Mouse (Mus musculus): ENCODE measurements around the gene Mettl7b.

Mettl7b gene

GRCm38 (mm10) chr10:128945675-128946074, 15.1 kb downstream of the Mettl7b start:
- DNase-seq: peak; percentile 44

DNA sequence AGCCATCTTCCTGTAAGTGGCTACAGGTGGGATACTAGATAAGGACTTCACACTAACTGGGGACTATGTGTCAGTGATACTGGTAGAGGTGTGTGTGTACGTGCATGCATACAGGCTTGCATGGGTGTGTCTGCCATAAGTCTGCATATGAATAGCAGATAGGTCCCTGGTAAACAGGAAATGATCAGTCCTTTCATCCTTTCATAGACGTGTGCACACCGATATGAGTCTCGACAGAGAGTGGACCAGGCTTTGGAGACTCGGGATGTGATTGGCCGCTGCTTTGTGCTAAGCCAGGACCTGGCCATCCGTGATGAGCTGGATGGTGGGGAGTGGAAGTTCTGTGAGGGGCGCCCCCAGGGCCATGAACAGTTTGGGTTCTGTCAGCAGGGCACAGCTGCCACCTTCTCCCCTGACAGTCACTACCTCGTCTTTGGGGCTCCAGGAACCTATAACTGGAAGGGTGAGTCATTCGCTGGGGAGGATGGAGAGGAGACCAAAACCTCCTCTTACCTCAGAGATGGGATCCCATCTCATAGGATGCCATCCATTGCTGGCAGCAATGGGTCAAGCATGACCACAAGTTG, 20.2 kb downstream of the Mettl7b start:
- no peak for DNase-seq

DNA sequence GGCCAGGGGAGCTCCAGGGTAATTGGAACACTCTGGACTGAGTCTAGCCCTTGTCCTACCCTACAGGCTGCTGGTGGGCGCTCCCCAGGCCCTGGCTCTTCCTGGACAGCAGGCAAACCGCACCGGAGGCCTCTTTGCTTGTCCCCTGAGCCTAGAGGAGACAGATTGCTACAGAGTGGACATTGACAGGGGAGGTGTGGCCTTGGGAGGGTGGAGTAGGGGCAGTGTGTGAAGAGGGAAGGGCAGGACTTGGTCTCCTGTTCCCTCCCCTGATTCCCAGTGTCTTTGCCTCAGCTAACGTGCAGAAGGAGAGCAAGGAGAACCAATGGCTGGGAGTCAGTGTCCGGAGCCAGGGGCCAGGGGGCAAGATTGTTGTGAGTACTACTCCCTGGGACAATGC, 21.8 kb downstream of the Mettl7b start:
- no peak for DNase-seq

DNA sequence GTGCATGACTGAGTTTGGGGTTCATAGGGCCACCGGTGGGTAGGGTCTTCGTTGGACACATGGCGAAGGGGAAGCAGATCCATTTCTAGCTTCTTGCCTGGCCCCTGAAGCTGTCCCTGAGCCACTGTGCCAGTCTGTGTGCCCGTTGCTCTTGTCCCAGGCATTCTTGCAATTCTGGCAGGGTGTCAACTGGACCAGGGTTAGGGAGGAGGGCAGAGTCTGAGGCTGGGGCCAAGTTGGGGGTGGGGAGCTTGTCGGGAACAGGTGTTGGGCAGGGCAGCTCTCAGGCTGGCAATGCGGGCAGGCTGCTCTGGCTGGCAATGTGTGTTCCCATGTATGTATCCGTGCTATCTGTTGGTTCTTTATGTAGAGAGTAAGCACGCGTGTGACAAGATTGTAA, 22.3 kb downstream of the Mettl7b start:
- no peak for DNase-seq

GRCm38 (mm10) chr10:128937756-128938390, 22.9 kb downstream of the Mettl7b start:
- DNase-seq: no peak

DNA sequence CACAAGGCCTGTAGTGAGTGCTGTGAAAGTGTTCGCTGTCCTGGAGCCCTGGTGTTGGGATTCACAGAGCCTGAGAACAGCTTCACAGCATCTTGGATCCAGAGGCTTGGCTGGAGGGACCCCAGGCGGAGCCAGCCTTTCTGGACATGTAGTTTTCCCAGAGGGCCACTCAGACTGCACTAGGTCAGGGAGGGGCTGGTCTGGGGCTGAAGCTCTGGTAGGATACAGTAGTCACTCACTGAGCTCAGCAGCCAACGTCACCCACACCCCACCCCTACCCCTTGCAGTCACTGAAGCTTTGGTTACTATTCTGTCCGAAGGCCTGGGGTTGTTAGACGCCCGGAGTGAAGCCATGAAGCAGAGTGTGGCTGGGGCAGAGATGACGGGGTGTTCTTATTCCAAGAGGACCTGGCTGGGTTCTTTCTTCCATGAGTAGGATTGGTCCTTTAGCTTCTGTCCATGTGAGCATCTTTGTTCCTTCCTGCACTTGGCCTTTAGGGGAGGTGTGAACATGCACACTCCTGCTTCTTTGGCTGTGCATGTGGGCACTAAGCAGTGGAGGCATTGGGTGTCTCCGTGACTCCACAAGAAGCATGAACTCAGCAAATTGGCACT, 24.9 kb downstream of the Mettl7b start:
- DNase-seq: no peak

- DNase-seq: peak; percentile 55
Observed at GRCm38 (mm10) chr10:128934997-128935787, 25.6 kb downstream of the Mettl7b start.

DNA sequence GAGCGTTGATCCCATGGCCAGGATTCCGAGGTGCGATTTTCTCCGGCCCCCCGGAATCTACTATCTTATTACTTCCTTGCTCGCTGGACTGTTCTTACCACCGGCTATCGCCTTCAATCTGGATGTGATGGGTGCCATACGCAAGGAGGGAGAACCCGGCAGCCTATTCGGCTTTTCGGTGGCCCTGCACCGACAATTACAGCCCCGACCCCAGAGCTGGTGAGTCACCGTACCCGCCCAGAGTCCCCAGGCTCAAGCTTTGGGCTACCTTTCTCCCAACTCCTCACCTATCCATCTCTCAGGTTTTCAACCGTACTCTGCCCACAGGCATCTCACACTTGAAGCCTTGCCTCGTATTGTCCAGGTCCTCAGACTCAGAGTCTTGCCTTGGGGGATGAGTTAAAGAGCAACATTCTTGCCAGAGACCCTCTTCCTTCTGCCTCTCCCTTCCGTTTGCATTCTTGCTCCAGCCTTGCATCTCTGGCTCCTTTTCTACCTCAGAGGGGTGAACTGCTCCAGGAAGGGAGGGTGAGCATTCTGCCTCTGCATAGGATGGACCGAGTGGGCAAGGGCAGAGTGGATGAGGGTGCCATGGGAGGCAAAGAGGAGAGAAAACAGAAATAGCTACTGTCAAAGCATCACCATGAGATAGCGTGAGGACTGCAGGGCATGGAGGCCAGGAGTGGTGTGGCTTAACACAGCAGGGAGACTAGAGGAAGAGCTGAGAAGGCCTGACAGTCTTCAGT, 26.6 kb downstream of the Mettl7b start:
- no peak for DNase-seq

DNA sequence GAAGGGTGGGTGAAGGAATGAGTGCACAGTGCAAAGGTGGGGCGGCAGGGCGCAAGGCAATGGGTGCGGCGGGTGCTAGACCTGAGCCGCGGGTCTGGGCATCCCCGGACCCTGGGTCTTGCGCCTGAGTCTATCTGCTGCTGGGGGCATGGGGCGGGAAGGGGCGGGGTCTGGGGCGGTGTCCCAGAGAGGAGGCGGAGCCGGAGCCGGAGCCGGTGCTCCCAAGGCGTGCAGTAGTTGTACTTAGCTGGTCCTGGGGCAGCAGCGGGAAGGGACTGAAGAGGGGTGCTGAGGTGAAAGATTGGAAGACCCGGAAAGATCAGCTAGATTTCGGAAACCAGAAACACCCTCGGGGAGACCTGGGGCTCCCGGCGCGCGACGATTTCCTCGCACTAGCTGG, 27.2 kb downstream of the Mettl7b start, which contains the start of gene Itga7:
Gene Itga7, plus strand, starts transcription at position 245 of the 400 bp plus-strand sequence.
- peak; percentile 36 for DNase-seq

DNA sequence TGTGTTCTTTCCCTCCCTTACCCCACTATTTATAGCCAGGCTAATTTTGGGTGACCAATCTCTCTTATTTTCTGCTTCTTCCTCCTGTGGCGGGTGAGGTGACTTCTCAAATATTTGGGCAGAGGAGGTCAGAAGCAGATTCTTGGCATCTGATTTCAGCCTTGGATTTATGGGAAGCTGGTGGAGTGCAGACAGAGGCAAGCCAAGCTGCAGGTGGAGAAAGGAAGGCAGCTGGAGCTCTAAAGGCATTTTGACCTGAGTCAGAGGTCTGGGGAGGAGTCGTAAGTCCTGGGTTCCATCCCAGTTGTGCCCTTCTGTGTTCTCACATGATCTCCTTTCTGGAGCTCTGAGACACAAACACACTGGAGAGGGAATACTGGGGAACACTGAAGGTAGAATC, 29.3 kb downstream of the Mettl7b start:
- DNase-seq: no peak

GRCm38 (mm10) chr10:128929638-128930378, 31.0 kb downstream of the Mettl7b start:
- no peak for DNase-seq

DNA sequence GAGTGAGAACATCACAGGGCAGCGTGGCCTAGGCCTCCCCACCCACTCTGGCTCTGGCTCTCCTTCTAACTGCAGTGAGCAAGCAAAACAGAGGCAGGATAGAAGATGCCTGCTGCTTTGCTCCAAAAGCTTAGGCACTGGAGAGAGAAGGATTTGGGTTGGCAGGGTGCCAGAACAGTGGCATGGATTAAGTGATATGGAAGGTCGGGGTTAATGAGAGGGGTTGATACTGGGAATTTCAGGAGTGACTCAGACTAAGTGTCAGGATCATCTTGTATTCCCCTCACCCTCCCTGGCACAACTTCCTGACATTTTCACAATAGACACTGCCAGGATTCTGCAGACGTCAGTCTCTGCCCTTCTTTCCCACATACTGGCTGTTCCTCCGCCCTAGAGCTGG, 32.4 kb downstream of the Mettl7b start:
- no peak for DNase-seq

- no peak for DNase-seq
Observed at GRCm38 (mm10) chr10:128923935-128924334, 36.9 kb downstream of the Mettl7b start, which contains the start of gene Bloc1s1. Bloc1s1 (minus strand) TSS chr10:128924035.

DNA sequence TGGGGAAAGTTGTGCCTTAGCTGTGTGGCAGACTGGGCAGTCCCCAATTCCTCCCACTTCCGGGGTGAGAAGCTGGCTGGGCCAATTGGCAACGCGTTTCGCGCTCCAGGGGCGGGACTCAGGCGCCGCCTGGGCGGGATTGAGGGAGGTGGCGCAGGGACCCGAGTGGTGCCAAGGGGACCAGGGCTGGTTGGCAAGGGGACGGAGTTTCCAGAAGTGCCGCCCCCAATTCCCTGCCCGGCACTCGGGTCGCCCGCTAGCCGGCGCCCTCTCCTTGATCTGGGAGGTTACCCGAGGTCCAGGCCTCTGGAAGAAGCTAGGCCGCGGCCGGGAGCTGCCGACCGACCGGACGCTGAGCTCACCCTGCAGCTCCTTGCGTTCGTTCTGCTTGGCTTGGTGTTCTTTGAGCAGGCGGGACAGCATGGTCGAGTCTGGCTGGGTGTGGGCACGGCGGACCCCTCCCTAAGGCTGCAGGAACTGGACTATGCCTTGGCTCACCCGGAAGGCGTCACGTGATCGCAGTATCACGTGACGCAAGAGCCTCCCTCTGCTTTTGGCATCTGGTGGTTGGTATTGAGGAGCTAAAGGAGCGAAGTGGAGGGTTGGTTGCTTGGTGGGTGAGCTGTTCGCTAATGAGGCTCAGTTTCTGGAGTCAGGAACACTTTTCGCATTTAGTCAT, 37.6 kb downstream of the Mettl7b start:
- peak; percentile 95 for DNase-seq

DNA sequence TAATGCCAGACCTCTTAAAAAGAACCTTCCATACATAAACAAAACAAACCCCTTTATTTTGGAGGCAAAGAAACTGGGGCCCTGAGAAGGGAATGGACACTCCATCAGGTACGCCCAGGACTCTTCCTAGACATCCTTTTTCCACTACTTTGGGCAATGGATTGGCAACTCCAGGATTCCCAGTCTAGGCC, 38.1 kb downstream of the Mettl7b start, which contains the start of gene Rdh5:
Gene Rdh5, minus strand, starts transcription at position 67 of the 191 bp plus-strand sequence.
- DNase-seq: no peak

DNA sequence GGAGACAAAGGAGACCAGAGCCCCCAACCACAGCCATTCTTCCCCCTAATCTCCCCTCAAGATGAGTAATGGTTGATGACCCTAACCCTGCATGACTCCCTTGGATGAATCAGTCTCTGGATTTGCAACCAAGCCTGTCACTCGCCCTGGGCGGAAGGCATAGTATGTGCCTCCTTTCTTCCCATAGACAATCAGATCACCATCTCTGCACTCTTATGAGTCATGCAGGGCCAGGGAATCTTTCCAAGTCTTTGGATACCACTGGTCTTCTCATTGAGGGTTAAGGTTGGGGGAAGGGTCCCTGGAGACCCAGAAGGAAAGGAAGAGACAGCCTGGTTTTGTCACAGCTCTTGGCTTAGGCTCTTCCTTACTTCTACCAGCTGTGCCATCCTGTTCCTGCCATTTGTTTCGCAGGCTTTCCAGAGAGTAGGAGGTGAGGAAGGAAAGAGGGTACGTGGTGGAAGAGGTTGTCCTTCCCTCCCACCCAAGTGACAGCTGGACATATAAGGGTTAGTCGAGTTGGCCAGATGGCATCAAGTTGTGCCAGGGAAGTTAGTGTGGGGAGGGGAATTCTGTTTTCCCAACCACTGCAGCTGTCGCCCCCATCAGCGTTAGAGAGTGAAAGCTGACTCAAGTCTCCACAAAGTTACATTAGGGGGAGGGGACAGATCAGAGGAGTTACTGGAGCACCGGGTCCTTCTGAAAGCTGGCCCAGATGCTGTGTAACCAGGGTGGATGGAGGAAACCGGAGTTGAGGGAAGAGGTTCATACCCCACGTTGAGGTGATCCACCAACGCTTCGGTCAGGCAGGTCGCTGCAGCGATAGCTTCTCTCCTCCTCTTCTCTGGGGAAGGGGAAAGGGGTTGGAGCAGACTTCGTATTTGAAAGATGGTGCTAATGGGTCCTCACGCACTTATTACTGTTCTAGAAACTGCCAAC, 38.6 kb downstream of the Mettl7b start:
- no peak for DNase-seq

GRCm38 (mm10) chr10:128921251-128921650, 39.5 kb downstream of the Mettl7b start:
- DNase-seq: no peak

- DNase-seq: no peak
Observed at GRCm38 (mm10) chr10:128920736-128921161, 40.0 kb downstream of the Mettl7b start.

DNA sequence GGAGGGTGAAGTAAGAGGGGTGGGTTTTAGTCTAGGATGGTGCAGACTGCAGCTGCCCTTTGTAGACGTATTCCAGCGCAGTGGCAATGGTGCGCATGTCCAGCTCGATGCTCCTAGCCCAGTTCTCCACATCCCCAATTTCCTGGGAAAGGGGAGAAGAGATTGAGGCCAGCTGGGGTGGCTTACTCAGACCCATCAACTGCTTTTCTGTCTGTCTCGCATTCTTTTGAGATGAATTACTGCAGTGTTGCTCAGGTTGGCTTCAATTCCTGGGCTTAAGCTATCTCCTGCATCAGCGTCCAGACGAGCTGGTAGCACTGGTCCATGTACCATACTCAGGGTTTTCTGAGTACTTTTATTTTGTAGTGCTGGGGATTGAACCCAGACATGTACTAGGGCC, 40.8 kb downstream of the Mettl7b start:
- DNase-seq: no peak

GRCm38 (mm10) chr10:128919203-128919631, 41.6 kb downstream of the Mettl7b start:
- no peak for DNase-seq

Measured in thymus, postnatal 14 days (tissue).